Mouse (Mus musculus) limb, embryonic 13.5 days (tissue): ENCODE data around the gene Pum1. TPM values are rescaled to one million over a fixed set of nuclear protein-coding genes. Genes with fewer than 3 reads are reported as not detected.
"Not testable (repeated sequence)": the region's sequence is repeated elsewhere in the genome, so short reads cannot be mapped to it uniquely, and the experiment has no call there.

Source experiments
- ATAC-seq: fragments of 200-750 bp; cut with Nextera tagmentation; 2 replicates; pipeline ENCODE4 v1.8.0; 2017; ENCODE audit warnings: low read depth, moderate number of reproducible peaks, moderate TSS enrichment; ENCODE audit not compliant: low FRiP score
- H3K27ac ChIP-seq: fragments of 300-500 bp; sonication (generic); 2 replicates; pipeline ENCODE4 v1.5.1; 2015; ENCODE audit warnings: inconsistent platforms, mild to moderate bottlenecking, moderate library complexity
- H3K27me3 ChIP-seq: fragments of 300-500 bp; sonication (generic); 2 replicates; pipeline ENCODE4 v1.6.1; 2015; ENCODE audit warnings: mild to moderate bottlenecking, inconsistent platforms
- H3K36me3 ChIP-seq: fragments of 300-500 bp; sonication (generic); 2 replicates; pipeline ENCODE4 v1.6.1; 2015; ENCODE audit warnings: inconsistent platforms, mild to moderate bottlenecking, moderate library complexity
- H3K4me1 ChIP-seq: fragments of 300-500 bp; sonication (generic); 2 replicates; pipeline ENCODE4 v1.6.1; 2015; ENCODE audit warnings: inconsistent platforms
- H3K4me2 ChIP-seq: fragments of 300-500 bp; sonication (generic); replicated peaks from 2 replicates; pipeline ENCODE4 v1.6.1; 2015; ENCODE audit warnings: inconsistent platforms, mild to moderate bottlenecking, moderate library complexity
- H3K4me3 ChIP-seq: fragments of 300-500 bp; sonication (generic); 2 replicates; pipeline ENCODE4 v1.5.1; 2015; ENCODE audit warnings: moderate library complexity, mild to moderate bottlenecking, inconsistent platforms
- H3K9ac ChIP-seq: fragments of 300-500 bp; sonication (generic); 2 replicates; pipeline ENCODE4 v1.6.1; 2015; ENCODE audit warnings: mild to moderate bottlenecking, inconsistent platforms
- H3K9me3 ChIP-seq: fragments of 300-500 bp; sonication (generic); 2 replicates; pipeline ENCODE4 v1.6.1; 2016; ENCODE audit warnings: inconsistent platforms
- WGBS: fragments of 180-500 bp; shearing (Covaris S2); methylation state at CpG from one replicate; pipeline ENCODE4 v1.1.7; 2015; 5-methylcytosine and 5-hydroxymethylcytosine counted together
- polyA plus RNA-seq: library from polyadenylated mRNA; unstranded; fragments of >200 nt; fragmentation: Nextera tagmentation; extraction: Ambion mirVana; gene quantifications from 2 replicates; pipeline ENCODE4 v1.2.1, GENCODE M21; 2015

The Pum1 gene
- polyA plus RNA-seq, 1 experiment from 2014 or later = 116 TPM

GRCm38 (mm10) chr4:130671079-130671845 is 8.1 kb downstream of the Pum1 start:
- ATAC-seq = no peak
- no peak overlapping the region for H3K9ac ChIP-seq
- H3K36me3 ChIP-seq = peaks cover 64% of the 10 kb centered on the region
- no peak overlapping the region for H3K4me2 ChIP-seq
- peaks cover 30% of the 10 kb centered on the region for H3K4me1 ChIP-seq
- no peaks in the 10 kb centered on the region for H3K27me3 ChIP-seq
- H3K9me3 ChIP-seq = no peaks in the 10 kb centered on the region
- no peak overlapping the region for H3K4me3 ChIP-seq
- H3K27ac ChIP-seq = no peak overlapping the region
- 92% methylated on average over 4 of the region's 4 CpGs for WGBS

- H3K9me3 ChIP-seq = no peaks in the 10 kb centered on the region
- H3K4me3 ChIP-seq = no peak overlapping the region
- no peaks in the 10 kb centered on the region for H3K27me3 ChIP-seq
- H3K4me2 ChIP-seq = no peak overlapping the region
- H3K4me1 ChIP-seq = peaks cover 25% of the 10 kb centered on the region
- H3K9ac ChIP-seq = no peak overlapping the region
- no peak for ATAC-seq
- H3K36me3 ChIP-seq = peaks cover 72% of the 10 kb centered on the region
- no peak overlapping the region for H3K27ac ChIP-seq
These were observed 9.0 kb downstream of the Pum1 start for GRCm38 (mm10) chr4:130672161-130672560.

- Histone ChIP-seq H3K27ac (no peak overlapping the region), H3K9ac (no peak overlapping the region), H3K4me1 (no peaks in the 10 kb centered on the region; the same call in 1 of the 2 replicates), H3K27me3 (no peaks in the 10 kb centered on the region), H3K4me3 (no peak overlapping the region), H3K36me3 (peaks cover 91% of the 10 kb centered on the region), H3K4me2 (no peak overlapping the region), H3K9me3 (no peaks in the 10 kb centered on the region)
- WGBS = 94% methylated on average over 2 of the region's 2 CpGs
- no peak for ATAC-seq
These were observed 13.6 kb downstream of the Pum1 start for GRCm38 (mm10) chr4:130676746-130677145.

GRCm38 (mm10) chr4:130678149-130678548 is 15.0 kb downstream of the Pum1 start:
- Histone ChIP-seq H3K4me3 (no peak overlapping the region), H3K27ac (no peak overlapping the region), H3K9ac (no peak overlapping the region), H3K36me3 (peaks cover 90% of the 10 kb centered on the region), H3K9me3 (no peaks in the 10 kb centered on the region), H3K27me3 (no peaks in the 10 kb centered on the region), H3K4me2 (no peak overlapping the region), H3K4me1 (no peaks in the 10 kb centered on the region)
- ATAC-seq = no peak
- WGBS = 94% methylated on average over 3 of the region's 3 CpGs

- Histone ChIP-seq H3K4me2 (no peak overlapping the region), H3K36me3 (peaks cover 76% of the 10 kb centered on the region), H3K9me3 (no peaks in the 10 kb centered on the region), H3K4me1 (no peaks in the 10 kb centered on the region), H3K9ac (no peak overlapping the region), H3K27ac (no peak overlapping the region), H3K27me3 (no peaks in the 10 kb centered on the region), H3K4me3 (no peak overlapping the region)
- ATAC-seq = no peak
- WGBS = 97% methylated on average over 6 of the region's 6 CpGs
These were observed 17.6 kb downstream of the Pum1 start for GRCm38 (mm10) chr4:130680676-130681075.

- not testable (repeated sequence) for H3K4me2 ChIP-seq, H3K9ac ChIP-seq, H3K9me3 ChIP-seq, ATAC-seq, H3K27ac ChIP-seq, H3K27me3 ChIP-seq, H3K4me1 ChIP-seq, H3K4me3 ChIP-seq
- peaks cover 58% of the 10 kb centered on the region for H3K36me3 ChIP-seq
- WGBS = 93% methylated on average over 4 of the region's 5 CpGs
These were observed 19.9 kb downstream of the Pum1 start for GRCm38 (mm10) chr4:130683051-130683450.

- 83% methylated on average over 3 of the region's 3 CpGs for WGBS
- H3K36me3 ChIP-seq = peaks cover 27% of the 10 kb centered on the region
- H3K4me1 ChIP-seq = no peaks in the 10 kb centered on the region
- no peak overlapping the region for H3K9ac ChIP-seq
- H3K4me3 ChIP-seq = no peak overlapping the region
- H3K27ac ChIP-seq = no peak overlapping the region
- H3K4me2 ChIP-seq = no peak overlapping the region
- no peak for ATAC-seq
- H3K9me3 ChIP-seq = no peaks in the 10 kb centered on the region
- no peaks in the 10 kb centered on the region for H3K27me3 ChIP-seq
These were observed 30.8 kb downstream of the Pum1 start for GRCm38 (mm10) chr4:130693936-130694335.

GRCm38 (mm10) chr4:130694982-130695381 is 31.9 kb downstream of the Pum1 start:
- Histone ChIP-seq H3K4me2 (no peak overlapping the region), H3K27me3 (no peaks in the 10 kb centered on the region), H3K9ac (no peak overlapping the region), H3K9me3 (no peaks in the 10 kb centered on the region), H3K4me3 (no peak overlapping the region), H3K4me1 (no peaks in the 10 kb centered on the region), H3K36me3 (peaks cover 27% of the 10 kb centered on the region), H3K27ac (no peak overlapping the region)
- no peak for ATAC-seq
- 91% methylated on average over 3 of the region's 3 CpGs for WGBS

- no peak for ATAC-seq
- Histone ChIP-seq H3K36me3 (peaks cover 49% of the 10 kb centered on the region), H3K9ac (no peak overlapping the region), H3K9me3 (no peaks in the 10 kb centered on the region), H3K27ac (no peak overlapping the region), H3K4me3 (no peak overlapping the region), H3K4me1 (no peaks in the 10 kb centered on the region), H3K27me3 (no peaks in the 10 kb centered on the region), H3K4me2 (no peak overlapping the region)
- 92% methylated on average over 2 of the region's 2 CpGs for WGBS
These were observed 37.9 kb downstream of the Pum1 start for GRCm38 (mm10) chr4:130701061-130701460.

GRCm38 (mm10) chr4:130702835-130703535 is 39.9 kb downstream of the Pum1 start:
- no peak for ATAC-seq
- no peak overlapping the region for H3K4me2 ChIP-seq
- no peak overlapping the region for H3K9ac ChIP-seq
- no peaks in the 10 kb centered on the region for H3K27me3 ChIP-seq
- no peaks in the 10 kb centered on the region for H3K9me3 ChIP-seq
- H3K4me3 ChIP-seq = no peak overlapping the region
- H3K27ac ChIP-seq = no peak overlapping the region
- 0 out of 2 replicates have a peak, but pooled peaks cover 4% of the 10 kb centered on the region for H3K4me1 ChIP-seq
- 95% methylated on average over 3 of the region's 3 CpGs for WGBS
- peaks cover 56% of the 10 kb centered on the region for H3K36me3 ChIP-seq

GRCm38 (mm10) chr4:130703601-130704000 is 40.5 kb downstream of the Pum1 start:
- peaks cover 59% of the 10 kb centered on the region for H3K36me3 ChIP-seq
- no peak overlapping the region for H3K4me2 ChIP-seq
- ATAC-seq = no peak
- H3K9me3 ChIP-seq = no peaks in the 10 kb centered on the region
- no peaks in the 10 kb centered on the region for H3K27me3 ChIP-seq
- WGBS = 100% methylated on average over 3 of the region's 3 CpGs
- no peak overlapping the region for H3K27ac ChIP-seq
- H3K4me1 ChIP-seq = 0 out of 2 replicates have a peak, but pooled peaks cover 4% of the 10 kb centered on the region
- H3K4me3 ChIP-seq = no peak overlapping the region
- H3K9ac ChIP-seq = no peak overlapping the region

- H3K4me3 ChIP-seq = no peak overlapping the region
- H3K36me3 ChIP-seq = peaks cover 66% of the 10 kb centered on the region
- no peaks in the 10 kb centered on the region for H3K9me3 ChIP-seq
- H3K4me2 ChIP-seq = no peak overlapping the region
- no peaks in the 10 kb centered on the region for H3K27me3 ChIP-seq
- WGBS = 95% methylated on average over 4 of the region's 4 CpGs
- no peak overlapping the region for H3K27ac ChIP-seq
- 0 out of 2 replicates have a peak, but pooled peaks cover 8% of the 10 kb centered on the region for H3K4me1 ChIP-seq
- H3K9ac ChIP-seq = no peak overlapping the region
- no peak for ATAC-seq
These were observed 41.5 kb downstream of the Pum1 start for GRCm38 (mm10) chr4:130704615-130705014.
